Mouse (Mus musculus) brown adipose tissue, adult 24 weeks (tissue): Measurements from ENCODE around the gene Amer1. TPM values are rescaled to one million over a fixed set of nuclear protein-coding genes. Genes with fewer than 3 reads are reported as not detected.

Experiments used
- H3K27ac ChIP-seq: fragments of 200-500 bp; replicated peaks from 2 replicates; pipeline ENCODE4 v1.5.1; 2012; ENCODE audit warnings: low read depth, mild to moderate bottlenecking, low read length
- H3K4me1 ChIP-seq: fragments of 200-500 bp; 2 replicates; pipeline ENCODE4 v1.6.1; 2012; ENCODE audit warnings: low read length, mixed read lengths; ENCODE audit not compliant: control insufficient read depth, insufficient read depth, insufficient read length
- H3K4me3 ChIP-seq: fragments of 200-500 bp; 2 replicates; pipeline ENCODE4 v1.5.1; 2012; ENCODE audit warnings: low read depth, mild to moderate bottlenecking, low read length, moderate library complexity; ENCODE audit not compliant: insufficient read depth
- polyA plus RNA-seq: library from polyadenylated mRNA; stranded (reverse); fragments of >200 nt; gene quantifications from 2 replicates; pipeline ENCODE4 v1.2.4, GENCODE M21; 2012; ENCODE audit not compliant: missing spikeins, insufficient read depth, insufficient read length

The Amer1 gene
- 2.5 and 2.8 TPM in 2 replicates for polyA plus RNA-seq

- peak within 1 kb of the TSS; percentile 94 for H3K4me3 ChIP-seq
- peak within 1 kb of the TSS; percentile 55 for H3K27ac ChIP-seq
- 0 out of 2 replicates have a peak, but pooled peaks cover 2% of the 10 kb centered on the region for H3K4me1 ChIP-seq
Measured at GRCm38 (mm10) chrX:95444776-95445111, at the start of gene Amer1. Gene Amer1, minus strand, starts transcription at chrX:95444872.

GRCm38 (mm10) chrX:95457166-95457565 lies 12.5 kb upstream of the Amer1 start:
- H3K27ac ChIP-seq: no peak overlapping the region; the same call in 1 of the 2 replicates

GRCm38 (mm10) chrX:95445866-95446265 lies 1.2 kb upstream of the Amer1 start:
- Histone ChIP-seq H3K4me3 (no peak overlapping the region), H3K4me1 (0 out of 2 replicates have a peak, but pooled peaks cover 2% of the 10 kb centered on the region), H3K27ac (no peak overlapping the region; the same call in 1 of the 2 replicates)

More at GRCm38 (mm10) chrX:95457166-95457565, 12.5 kb upstream of the Amer1 start:
- H3K4me1 ChIP-seq: no peaks in the 10 kb centered on the region
- no peak overlapping the region for H3K4me3 ChIP-seq

- Histone ChIP-seq H3K27ac (peak overlapping the region; percentile 47), H3K4me3 (peak overlapping the region; percentile 94), H3K4me1 (0 out of 2 replicates have a peak, but pooled peaks cover 2% of the 10 kb centered on the region)
Measured at GRCm38 (mm10) chrX:95445141-95445540, 469 bp upstream of the Amer1 start.

- H3K27ac ChIP-seq: peak overlapping the region; percentile 55
- H3K4me3 ChIP-seq: peak overlapping the region; percentile 94
- 0 out of 2 replicates have a peak, but pooled peaks cover 2% of the 10 kb centered on the region for H3K4me1 ChIP-seq
Measured at GRCm38 (mm10) chrX:95443898-95444775, 535 bp downstream of the Amer1 start.

GRCm38 (mm10) chrX:95443390-95443789 lies 1.3 kb downstream of the Amer1 start:
- Histone ChIP-seq H3K27ac (peak overlapping the region; percentile 55; the same call in 1 of the 2 replicates), H3K4me1 (0 out of 2 replicates have a peak, but pooled peaks cover 2% of the 10 kb centered on the region), H3K4me3 (peak overlapping the region; percentile 94)

- H3K27ac ChIP-seq: no peak overlapping the region
- H3K4me1 ChIP-seq: 0 out of 2 replicates have a peak, but pooled peaks cover 2% of the 10 kb centered on the region
- no peak overlapping the region for H3K4me3 ChIP-seq
Measured at GRCm38 (mm10) chrX:95442261-95442660, 2.4 kb downstream of the Amer1 start.

- no peak overlapping the region for H3K27ac ChIP-seq
- H3K4me3 ChIP-seq: no peak overlapping the region
- H3K4me1 ChIP-seq: 0 out of 2 replicates have a peak, but pooled peaks cover 2% of the 10 kb centered on the region
Measured at GRCm38 (mm10) chrX:95441290-95441689, 3.4 kb downstream of the Amer1 start.

- H3K4me1 ChIP-seq: no peaks in the 10 kb centered on the region
- H3K4me3 ChIP-seq: no peak overlapping the region
- no peak overlapping the region for H3K27ac ChIP-seq
Measured at GRCm38 (mm10) chrX:95438491-95438890, 6.2 kb downstream of the Amer1 start.

GRCm38 (mm10) chrX:95437236-95437635 lies 7.4 kb downstream of the Amer1 start:
- Histone ChIP-seq H3K27ac (no peak overlapping the region), H3K4me1 (no peaks in the 10 kb centered on the region), H3K4me3 (no peak overlapping the region)

GRCm38 (mm10) chrX:95373101-95373500 lies 71.6 kb downstream of the Amer1 start:
- no peak overlapping the region for H3K27ac ChIP-seq
- no peak overlapping the region for H3K4me3 ChIP-seq
- H3K4me1 ChIP-seq: no peaks in the 10 kb centered on the region

Other genes starting within 250 kb of the Amer1 start
- 13.6 and 23.2 TPM in 2 replicates for gene Arhgef9, start 248.0 kb downstream of the Amer1 start, polyA plus RNA-seq
- 1.8 and 1.9 TPM in 2 replicates for gene Asb12, start 113.1 kb upstream of the Amer1 start, polyA plus RNA-seq
- not detected in 2 replicates for gene Pfn5, start 113.2 kb upstream of the Amer1 start, polyA plus RNA-seq
- gene Zc4h2, start 213.6 kb upstream of the Amer1 start, polyA plus RNA-seq: 2.7 and 2.9 TPM in 2 replicates